Mouse (Mus musculus): ENCODE data around the gene Wipf2.
"Not testable (repeated sequence)": the region's sequence is repeated elsewhere in the genome, so short reads cannot be mapped to it uniquely, and the experiment has no call there.

Gene Wipf2

DNA sequence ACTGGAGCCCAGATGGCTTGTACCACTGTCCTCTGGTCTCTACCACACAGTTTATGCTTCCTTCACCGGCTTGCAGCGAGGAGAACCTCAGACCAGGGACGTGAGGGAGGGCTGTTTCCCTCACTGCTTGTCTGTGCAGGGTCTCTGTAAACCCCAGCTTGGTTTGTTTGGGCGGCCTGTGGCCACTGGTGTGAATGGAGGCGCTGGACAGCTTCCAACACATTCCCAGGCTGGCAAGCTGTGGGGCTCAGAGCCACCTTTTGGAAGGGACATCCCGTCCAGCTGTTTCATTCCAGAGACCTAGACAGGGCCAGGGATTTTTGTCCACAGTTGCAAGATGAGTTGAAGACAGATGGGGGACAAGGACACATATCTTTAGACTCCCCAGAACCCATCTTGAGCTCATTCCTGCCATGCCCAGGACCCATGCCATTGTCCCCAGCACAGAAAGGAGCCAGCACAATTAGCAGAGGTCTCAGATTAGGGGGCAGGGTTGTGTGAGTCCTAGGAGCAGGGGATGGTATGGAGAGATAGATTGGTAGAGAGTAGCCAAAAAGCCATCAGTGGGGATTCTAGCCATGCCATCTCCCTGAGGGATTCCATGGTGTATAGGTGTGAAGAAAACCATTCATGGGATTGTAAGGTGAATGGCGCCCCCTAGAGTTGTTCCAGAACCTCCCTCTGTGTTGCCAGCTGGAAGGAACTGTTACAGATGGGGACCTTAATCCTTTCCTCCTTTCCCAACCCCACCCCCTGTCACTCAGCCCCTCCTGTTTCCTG lies 68.3 kb downstream of the Wipf2 start:
- no peak for DNase-seq (ENCODE audit: low spot score in 2 of 2)

DNA sequence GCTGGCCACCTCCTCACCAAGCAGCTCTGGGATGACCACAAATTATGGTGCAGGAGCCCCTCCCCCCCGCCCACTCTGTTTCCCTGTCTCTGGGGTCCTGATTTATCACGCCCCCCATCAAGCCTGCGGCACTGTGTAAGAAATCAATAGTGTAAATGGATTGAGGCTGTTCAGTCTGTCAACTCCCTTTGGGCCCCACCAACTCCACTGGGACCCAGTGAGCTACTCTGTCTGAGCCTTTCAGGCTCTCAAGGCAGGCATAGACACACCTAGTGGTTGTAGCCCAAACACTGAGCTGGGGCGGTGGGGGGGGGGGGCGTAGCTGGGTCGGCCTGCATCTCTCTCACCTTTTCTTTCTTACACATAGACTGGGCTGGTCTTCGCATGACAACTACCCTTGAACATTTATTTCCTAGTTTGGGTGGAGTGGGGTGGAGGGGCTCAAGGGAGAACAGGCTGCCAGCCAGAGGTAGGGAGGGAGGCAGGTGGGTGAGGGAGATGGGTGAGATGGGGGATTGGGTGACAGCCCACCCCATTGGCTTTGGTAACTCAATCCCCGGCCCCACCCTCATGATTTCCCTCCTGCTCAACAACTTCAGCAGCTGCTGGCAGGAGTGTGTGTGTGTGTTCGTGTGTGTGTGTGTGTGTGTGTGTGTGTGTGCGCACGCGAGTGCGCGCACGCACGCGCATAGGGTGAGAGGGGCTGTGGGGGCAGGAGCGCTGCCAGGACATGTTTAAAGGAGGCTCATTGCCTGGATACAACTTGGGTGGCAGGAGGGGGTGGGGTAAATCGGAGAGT lies 69.1 kb downstream of the Wipf2 start:
- DNase-seq (ENCODE audit: low spot score in 2 of 2) = no peak

DNA sequence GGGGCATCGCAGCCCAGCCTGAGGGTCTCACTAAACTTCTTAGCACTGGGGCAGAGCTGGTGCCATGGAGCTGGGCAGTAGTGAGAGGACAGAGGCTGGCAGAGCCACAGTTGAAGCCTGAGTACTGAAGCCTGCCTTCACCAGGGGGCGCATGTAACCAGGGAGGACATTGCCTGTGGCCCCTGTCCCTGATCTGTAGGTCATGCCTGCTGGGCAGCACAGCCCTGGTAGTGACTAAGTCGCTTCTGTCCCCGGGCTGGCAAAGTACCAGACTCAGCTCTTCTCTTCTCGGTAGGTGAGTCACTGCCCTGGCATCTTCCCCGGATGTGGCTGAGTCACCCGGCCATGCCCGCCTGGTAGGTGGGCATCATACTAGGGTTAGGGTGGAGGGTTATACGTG lies 69.7 kb downstream of the Wipf2 start:
- peak; percentile 87 to 88 for DNase-seq (ENCODE audit: low spot score in 2 of 2)

DNA sequence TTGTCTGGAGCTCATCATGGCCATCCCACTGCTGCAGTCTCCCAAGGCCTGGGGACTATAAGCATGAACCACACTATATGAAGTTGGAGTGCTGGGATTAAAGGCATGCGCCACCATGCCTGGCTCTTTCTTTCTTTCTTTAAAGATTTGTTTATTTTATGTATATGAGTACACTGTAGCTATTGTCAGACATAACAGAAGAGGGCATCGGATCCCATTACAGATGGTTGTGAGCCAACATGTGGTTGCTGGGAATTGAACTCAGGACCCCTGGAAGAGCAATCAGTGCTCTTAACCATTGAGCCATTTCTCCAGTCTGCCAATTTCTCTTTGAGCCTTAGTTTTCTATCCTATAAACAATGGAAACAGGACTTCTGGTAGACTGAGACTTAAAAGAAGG lies 70.4 kb downstream of the Wipf2 start:
- DNase-seq (ENCODE audit: low spot score in 2 of 2) = not testable (repeated sequence)

DNA sequence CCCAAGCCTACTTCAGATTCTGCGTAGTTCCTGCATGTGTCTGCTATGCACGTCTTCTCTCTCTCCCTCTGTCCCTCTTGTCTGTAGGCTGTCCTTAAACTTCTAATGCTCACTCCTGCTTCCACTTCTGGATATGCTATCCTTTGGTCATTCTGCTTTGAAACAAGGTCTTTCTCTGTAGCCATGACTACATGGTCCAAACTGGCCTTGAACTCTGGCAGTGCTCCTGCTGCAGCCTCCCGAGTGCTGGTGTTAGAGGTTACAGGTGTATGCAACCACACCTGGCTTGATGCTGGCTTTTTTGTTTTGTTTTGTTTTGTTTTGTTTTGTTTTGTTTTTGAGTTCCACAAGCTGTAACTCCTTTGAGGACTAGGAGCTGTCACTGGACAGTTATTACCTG lies 70.9 kb downstream of the Wipf2 start:
- no peak for DNase-seq (ENCODE audit: low spot score in 2 of 2)

DNA sequence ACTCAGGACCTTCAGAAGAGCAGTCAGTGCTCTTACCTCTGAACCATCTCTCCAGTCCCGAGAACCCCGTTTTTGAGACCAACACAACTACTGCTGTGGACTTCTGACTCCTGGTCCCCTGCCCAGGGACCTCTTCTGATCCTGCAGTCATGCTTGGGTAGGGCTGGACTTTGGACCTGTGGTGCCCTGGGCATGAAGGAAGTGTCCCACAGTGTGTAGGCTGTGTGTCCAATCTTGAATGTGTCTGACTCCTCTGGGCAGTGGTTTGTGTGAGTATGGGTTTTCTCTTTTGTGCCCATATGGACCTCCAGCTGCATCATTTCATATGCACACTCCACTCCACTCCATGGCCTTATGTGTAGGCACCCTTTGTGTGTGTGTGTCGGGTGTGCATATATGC lies 71.7 kb downstream of the Wipf2 start:
- no peak for DNase-seq (ENCODE audit: low spot score in 2 of 2)

DNA sequence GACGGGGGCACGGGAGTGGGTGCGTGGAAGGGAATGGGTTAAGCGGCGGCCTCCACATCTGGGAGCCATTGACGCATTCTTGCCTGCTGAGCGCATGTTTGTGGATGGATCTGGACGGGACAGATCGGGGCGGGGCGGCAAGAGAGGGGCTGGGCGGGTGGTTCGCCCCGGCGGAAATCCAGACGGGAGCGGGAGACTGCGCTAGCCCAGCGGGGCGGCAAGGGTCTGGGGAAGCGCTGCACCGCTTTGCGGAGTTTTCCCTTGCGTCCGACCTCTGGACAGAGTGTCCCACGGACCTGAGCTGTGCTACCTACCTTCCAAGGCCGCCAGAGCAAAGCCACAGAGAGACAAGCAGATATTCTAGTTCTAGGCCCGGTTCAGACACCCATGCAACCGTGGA lies 72.7 kb downstream of the Wipf2 start:
- DNase-seq (ENCODE audit: low spot score in 2 of 2) = no peak

DNA sequence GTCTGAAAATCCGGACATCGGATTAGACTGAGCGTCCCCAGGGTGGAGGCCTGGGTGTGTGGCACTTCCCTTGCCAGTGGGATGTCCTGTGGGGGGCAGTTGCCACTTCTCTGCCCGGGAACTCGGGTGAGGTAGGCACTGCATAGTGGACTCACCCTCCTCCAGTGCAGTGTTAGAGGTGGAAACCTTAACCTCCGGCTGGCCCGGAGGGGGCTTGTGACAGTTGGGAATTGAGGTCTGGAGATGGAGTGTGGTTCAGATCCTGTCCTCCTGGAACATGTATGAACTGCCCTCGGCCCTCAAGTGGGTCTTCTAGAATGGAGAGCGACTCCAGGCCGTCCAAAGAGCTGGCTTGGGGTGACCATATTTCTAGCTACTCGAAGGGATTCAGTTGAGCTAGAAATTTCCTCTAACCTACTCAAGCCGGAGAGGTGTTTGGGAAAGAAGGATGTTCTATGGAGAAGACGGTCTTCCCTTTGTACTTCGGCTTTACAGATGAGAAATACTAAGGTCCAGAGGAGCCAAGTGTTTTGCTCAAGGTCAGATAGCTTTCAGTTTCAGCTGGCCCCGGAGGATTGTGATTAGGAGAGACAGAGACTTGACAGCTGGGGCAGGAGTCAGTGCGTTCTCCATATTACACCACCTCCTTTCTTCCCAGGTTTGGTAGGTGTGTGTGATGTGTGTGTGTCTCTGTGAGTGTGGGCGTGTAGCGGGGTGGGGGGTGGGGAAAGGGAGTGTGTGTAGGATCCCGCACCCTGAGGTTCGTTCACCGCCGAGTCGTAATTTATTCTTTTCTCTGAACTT lies 73.4 kb downstream of the Wipf2 start:
- DNase-seq (ENCODE audit: low spot score in 2 of 2) = peak in 1 of 2 experiments; percentile 30

DNA sequence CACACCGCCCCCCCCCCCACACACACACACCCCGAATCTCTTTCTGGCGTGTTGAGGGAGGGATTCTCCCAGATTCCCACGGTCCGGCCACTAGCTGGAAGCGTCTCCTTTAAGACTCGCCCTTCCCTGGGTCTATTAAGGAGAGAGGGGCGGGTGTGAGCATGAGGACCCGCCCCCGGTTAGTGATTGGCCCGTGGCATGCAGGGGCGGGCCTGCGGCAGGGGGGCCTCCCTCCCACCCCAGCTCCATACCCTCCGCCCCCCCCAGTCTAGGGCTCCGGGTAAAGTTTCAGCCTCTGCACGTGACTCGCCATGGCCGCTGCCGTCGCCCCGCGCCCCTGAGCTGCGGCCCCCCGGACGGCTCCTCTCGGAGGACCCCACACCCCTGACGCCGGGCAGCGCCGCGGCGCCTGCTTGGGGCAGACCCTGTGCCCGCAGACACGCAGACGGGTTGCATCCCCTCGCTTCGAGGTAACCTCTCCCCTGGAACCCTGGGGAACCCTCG lies 74.0 kb downstream of the Wipf2 start:
- peak; percentile 83 to 89 for DNase-seq (ENCODE audit: low spot score in 2 of 2)

DNA sequence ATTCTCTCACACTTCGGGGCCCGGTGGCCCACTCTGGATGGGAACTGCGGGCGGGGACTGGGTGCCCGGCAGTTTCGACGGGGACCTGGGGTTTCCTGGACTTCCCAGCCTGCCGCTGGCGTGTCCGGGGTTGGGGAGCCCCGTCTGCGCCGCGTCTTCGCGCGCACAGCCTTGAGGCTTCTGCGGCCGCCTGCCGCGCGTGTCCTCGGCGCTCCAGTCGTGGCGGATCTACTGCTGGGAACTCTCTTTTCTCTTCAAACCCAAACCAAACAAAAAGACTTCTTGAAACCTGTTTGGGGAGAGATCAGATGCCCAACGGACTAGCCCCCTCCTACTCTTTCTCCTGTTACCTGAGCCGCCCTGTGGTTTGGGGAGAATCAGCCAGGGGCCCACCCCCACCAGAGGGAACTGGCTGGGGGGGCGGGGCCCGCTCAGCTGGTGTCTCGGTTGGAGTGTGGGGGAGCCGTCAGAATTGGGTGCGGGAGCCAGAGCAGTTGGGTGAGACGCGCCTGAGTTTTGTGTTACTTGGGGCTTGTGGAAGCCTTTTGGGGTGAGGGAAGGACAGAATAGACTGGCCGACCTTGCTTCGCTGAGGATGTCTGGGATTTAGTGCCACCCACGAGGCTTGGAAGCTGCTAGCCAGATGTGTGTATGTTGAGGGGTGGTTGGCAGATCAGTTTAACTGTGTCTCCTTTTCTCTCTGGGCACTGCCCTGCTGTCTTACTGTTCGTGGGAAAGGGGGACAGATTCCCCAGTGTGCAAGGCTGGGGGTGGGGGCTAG lies 74.7 kb downstream of the Wipf2 start:
- DNase-seq (ENCODE audit: low spot score in 2 of 2) = peak in 1 of 2 experiments; percentile 74

DNA sequence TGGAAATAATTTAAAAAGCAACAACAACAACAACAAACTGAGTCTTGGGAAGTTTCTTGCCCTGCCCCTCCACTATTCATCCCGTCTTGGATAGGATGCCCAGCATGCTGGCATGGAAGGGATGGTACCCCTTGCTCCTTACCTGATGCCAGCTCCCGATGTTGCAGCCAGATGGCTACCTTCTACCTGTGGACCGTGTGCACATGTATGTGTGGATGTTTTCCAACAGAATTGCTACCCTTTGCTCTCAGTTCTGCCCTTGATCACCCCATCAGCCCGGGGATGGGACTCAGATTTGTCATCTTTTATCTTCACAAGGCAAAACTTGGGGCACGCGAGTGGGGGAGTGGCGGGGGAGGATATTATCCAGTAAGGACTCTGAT lies 75.3 kb downstream of the Wipf2 start:
- DNase-seq (ENCODE audit: low spot score in 2 of 2) = no peak

DNA sequence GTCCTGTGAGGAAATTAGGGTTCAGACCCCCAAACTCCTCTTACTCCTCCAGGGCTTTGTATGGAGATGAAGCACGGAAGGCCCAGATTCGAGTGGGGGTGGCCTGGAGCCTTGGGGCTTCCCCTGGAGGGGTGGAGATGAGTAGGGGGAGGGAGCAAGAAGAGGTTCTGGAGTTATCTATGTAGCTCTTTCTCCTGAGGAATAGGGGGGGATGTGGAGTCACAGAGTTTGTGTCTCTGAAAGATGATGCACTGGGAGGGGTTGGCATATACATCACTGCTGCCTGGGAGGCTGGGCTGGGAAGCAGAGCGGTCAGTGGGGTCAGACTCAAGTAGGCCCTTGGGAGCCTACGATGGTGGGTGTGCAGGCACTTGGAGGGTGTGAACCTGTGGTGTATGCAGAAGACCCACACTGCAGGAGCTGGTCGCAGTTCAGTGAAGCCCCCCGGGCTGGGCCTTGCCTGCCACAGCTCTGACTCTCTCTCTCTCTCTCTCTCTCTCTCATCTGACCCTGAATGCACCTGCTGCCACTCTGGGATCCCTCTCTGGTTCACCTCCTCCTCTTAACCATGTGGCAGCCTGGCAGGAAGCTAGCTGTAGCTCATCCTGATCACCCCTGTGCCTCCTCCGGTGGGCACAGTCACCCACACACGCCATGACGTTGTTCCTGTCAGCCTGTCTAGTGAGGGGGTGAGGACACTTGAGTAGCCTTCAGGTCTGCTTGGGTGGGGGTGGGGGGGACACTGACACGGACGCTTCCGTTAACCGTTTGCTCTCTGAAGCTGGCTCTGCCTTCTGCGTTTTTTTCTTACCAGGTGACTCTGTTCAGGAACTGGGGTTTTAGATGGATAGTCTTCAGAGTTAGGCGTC lies 75.9 kb downstream of the Wipf2 start:
- DNase-seq (ENCODE audit: low spot score in 2 of 2) = peak; percentile 88 to 90

DNA sequence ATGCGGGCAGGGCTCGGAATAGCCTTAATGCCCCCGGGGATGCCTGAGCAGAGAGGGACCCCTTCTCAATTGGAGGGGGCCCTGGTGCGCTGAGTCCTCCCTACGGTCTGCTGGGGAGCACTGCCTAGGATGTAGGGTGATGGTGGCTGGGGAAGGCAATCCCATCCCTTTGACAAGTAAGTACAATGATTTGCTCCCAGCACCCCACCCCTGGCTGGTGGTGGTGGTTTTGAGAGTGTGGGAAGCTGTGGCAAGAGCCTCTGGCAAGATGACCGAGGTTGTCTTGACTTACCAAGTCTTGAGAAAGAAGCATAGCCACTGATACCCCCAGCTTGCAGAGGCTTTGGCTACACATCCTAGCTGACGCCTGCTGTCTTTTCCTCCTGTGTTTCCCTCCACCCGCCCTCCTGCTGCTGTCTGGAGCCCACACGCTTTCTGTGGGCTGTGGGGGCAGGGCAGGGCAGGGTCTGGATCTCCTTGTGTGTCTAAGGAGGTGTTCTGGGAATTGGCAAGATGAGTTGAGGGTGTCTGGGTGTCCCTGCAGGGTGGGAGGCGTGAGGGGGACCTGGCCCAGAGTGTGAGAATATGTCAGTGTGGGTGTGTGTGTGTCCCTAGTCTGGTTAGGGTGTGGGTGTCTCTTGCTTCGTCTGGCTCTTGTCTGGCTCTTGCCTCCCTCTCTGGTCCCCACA lies 76.7 kb downstream of the Wipf2 start:
- DNase-seq (ENCODE audit: low spot score in 2 of 2) = peak in 1 of 2 experiments; percentile 39

DNA sequence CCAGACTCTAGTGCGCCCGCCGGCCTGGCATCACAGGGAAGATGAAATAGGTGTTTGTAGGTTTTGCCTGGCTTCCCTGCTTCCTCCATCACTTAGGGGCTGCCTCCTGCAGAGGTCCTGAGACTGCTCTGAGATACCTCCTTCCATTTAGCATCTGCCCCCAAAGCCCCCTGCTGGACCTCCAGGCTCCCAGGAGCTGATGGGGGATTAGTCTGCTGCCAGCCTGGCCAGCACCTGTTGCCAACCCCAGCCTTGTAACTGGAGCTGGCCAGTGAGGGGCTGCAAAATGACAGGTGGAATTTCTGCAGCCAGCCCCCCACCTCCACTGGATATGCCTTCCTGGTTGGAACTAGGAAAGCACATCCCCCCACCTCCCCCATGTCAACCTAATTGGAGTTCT lies 77.3 kb downstream of the Wipf2 start:
- no peak for DNase-seq (ENCODE audit: low spot score in 2 of 2)

DNA sequence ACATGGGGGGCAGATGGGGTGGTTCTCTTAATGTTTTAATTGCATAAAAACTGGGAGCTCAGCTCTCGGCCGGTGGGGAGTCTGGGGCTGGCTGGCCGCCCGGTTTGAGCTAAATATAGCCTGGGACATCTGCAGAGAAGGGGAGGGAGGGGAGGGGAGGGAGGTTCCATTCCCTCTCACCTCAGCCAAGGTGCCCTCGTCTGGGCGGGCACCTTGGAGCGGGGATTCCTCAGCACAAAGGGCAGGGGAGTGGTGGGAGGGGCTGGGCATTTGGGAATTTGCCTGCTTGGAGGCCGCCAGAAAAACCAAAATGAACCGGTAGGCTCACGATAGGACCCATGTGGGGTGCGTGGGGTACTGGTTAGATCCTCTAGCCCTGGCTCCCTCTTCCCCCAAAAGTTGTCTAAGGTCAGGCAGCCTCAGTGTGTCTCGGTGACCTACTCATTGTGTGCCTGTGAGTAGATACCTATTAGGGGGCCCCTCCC lies 77.9 kb downstream of the Wipf2 start:
- DNase-seq (ENCODE audit: low spot score in 2 of 2) = no peak

DNA sequence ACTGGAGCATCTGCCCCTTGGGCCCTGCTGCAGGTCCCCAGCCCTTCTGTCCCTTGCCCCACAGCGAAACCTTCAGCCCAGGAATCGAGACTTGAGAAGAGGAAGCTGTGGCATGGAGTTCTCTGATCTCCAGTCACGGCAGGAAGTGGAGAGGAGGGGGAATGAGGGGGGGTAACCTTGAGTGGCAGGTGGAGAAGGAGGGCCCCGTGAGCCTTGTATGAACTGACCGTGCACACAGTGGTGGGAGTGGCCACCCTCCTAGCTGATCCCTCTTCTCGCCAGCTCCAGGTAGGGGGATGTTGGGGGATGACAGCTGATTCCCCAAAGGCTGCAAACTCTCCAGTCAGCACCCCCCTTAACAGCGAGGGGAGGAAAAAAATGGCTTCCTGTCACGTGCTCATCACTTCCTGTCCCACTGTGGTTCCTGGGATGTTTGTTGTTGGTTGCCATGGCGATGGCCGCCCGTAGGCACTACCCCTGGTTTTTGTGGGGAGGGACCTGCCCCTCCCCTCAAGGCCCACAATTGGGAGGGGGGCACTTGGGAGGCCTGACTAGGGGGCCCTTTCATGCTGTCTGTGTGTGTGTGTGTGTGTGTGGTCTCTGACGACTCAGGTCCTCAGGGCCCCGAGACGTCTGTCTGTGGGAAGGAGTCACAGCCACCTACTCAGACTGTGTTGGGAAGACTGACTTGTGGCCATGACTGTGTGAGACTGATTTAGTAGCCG lies 78.5 kb downstream of the Wipf2 start:
- peak; percentile 97 to 98 for DNase-seq (ENCODE audit: low spot score in 2 of 2)

DNA sequence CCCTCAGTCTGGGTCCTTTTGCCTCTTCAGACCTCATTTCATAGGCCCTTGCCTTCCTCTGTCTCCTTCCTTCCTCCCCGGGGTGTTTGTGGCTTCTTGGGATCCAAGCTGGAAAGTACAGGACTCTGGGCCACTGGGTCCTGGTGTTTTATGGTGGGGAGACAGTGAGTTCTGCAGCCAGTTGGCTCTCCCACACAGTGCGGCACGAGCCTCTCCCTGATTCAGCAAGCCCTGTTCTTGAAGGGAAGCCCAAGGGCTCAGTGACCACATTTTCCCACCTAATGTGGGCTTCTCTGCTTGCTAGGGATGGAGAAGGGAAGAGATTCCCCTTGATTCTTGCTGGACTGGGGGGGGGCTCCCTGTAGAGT lies 79.1 kb downstream of the Wipf2 start:
- DNase-seq (ENCODE audit: low spot score in 2 of 2) = no peak

DNA sequence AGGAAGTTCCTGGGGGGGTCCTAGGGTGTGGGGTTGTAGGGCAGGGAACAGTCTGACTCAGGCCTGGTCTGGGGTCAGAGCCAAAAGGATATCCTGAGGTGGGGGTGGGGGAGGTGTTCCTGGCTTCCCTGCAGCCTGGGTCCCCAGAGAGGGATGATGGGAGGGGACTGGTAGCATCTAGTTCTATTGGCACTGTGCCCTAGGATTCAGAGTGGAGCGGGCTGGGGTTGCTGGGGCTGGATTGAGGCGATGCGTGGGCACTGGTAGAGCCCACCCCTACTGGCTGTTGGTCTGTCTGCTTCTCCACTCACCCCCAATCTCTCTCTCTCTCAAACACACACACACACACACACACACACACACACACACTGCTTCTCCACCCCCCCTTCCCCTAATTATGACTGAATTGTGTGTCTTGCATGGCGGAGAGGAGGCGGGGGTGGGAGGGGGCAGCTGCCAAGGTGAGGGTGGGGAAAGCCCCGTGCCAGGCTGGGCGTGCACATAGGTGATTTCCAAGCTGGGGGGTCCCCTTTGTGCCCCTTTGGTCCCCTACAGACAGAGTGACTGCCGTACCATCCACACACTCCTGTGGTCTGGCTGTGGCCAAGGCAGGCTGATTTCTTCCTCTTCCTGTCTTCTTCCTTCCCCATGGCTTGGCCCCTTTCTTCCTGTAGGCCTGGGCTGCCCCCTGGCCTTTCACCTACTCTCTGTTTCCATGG lies 79.6 kb downstream of the Wipf2 start:
- peak; percentile 85 to 90 for DNase-seq (ENCODE audit: low spot score in 2 of 2)

All from natural killer cell, adult 2 months (primary cell).